Mouse (Mus musculus): ENCODE data around the gene 1520401A03Rik. TPM values are rescaled to one million over a fixed set of nuclear protein-coding genes. Genes with fewer than 3 reads are reported as not detected.

Gene 1520401A03Rik
- polyA plus RNA-seq, 1 experiment from 2014 or later, result 0.21 TPM

DNA sequence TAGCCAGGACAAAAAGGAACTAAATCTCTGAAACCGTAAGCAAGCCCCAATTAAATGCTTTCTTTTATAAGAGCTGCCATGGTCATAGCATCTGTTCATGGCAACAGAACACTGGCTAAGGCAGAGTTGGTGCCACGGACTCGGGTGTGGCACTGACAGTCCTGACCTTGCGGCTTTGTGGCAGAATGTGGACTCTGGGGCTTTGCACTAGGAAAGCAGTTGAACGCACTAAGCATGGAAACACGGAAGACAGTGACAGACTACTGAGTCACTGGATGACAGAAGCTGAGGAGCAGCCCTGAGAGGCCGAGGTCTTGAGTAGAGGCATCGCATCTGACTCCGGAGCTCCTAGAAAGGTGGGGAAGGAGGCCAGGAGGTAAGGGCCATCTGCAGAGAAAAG is 35.0 kb upstream of the 1520401A03Rik start:
- WGBS, result 93% methylated on average over 9 of the region's 9 CpGs
- H3K36me3 ChIP-seq (ENCODE audit: control insufficient read depth, insufficient read depth, low read length), result peaks cover 72% of the 10 kb centered on the region
- H3K4me1 ChIP-seq (ENCODE audit: control insufficient read depth, insufficient read depth, low read length), result no peaks in the 10 kb centered on the region
- H3K27me3 ChIP-seq (ENCODE audit: control insufficient read depth, insufficient read depth, low read length), result no peaks in the 10 kb centered on the region
- H3K27ac ChIP-seq (ENCODE audit: low read depth, low read length), result no peak overlapping the region
- no peak overlapping the region for H3K4me3 ChIP-seq (ENCODE audit: low read depth, low read length)
- no peak overlapping the region for H3K4me2 ChIP-seq (ENCODE audit: low read depth, low read length)
- ATAC-seq (ENCODE audit: low read depth), result no peak
- H3K9ac ChIP-seq (replicated peaks; ENCODE audit: low read depth, low read length), result no peak overlapping the region
- no peaks in the 10 kb centered on the region for H3K9me3 ChIP-seq (ENCODE audit: control insufficient read depth, low read length)

DNA sequence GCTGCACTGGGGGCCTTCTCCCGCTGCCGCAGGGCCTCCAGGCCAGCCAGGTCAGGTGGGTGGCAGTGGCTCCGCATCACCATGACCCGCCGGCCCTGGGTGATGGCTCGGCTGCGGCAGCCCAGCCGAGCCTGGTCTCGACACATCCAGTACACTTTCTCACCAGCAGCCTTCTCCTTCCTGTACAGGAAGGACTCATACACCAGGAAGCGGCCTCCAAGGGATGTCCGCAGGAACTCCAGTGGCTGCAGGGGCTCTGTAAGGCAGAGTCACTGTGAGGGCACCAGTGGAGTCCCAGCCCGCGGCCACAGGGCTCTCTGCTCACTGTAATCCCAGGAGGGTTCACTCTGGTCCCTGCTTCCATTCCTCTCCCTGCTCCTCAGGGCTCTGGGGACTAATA is 33.1 kb upstream of the 1520401A03Rik start:
- WGBS, result 95% methylated on average over 13 of the region's 13 CpGs
- Histone ChIP-seq H3K27me3 (ENCODE audit: control insufficient read depth, insufficient read depth, low read length) (no peaks in the 10 kb centered on the region), H3K4me1 (ENCODE audit: control insufficient read depth, insufficient read depth, low read length) (no peaks in the 10 kb centered on the region), H3K9me3 (ENCODE audit: control insufficient read depth, low read length) (no peaks in the 10 kb centered on the region), H3K4me3 (ENCODE audit: low read depth, low read length) (no peak overlapping the region), H3K36me3 (ENCODE audit: control insufficient read depth, insufficient read depth, low read length) (peaks cover 68% of the 10 kb centered on the region), H3K4me2 (ENCODE audit: low read depth, low read length) (no peak overlapping the region), H3K27ac (ENCODE audit: low read depth, low read length) (no peak overlapping the region), H3K9ac (replicated peaks; ENCODE audit: low read depth, low read length) (no peak overlapping the region)
- ATAC-seq (ENCODE audit: low read depth), result no peak

DNA sequence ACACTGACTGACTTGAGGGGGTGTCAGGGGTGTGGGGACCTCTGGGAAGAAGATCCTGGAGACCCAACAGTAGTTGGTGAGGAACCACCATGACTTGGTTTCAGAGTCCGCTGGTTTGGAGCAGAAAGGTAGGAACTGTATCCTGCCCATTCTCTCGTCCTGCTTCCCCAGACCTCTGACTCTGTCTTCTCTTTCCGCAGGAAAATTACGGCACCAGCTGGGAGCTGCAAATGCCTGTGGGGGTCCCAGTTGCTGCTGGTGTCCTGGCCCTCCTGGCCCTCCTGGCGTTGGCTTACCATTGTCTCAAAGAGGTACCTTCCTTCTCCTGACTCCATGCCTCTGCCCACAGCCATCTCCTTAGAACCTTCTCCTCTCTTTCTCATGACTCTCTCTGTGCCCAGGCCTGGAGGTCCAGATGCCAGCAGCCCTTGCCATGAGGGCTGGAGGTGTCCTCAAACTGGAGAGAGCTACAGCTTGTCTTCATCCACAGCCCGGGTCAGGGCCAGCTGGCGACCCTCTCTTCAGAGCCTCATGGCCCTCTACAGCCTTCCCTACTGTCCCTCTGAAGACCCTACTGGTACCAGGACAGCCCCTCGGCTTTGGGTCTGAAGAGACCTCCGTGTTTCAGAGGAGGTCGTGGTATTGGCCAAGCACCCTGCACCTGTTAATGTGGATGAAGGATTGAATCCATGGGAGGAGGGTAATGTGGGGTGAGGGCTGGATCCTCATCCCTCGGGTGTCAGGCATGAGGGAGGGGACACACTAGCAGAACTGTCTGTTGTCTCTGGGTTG is 27.0 kb upstream of the 1520401A03Rik start:
- Histone ChIP-seq H3K27ac (ENCODE audit: low read depth, low read length) (no peak overlapping the region), H3K36me3 (ENCODE audit: control insufficient read depth, insufficient read depth, low read length) (peaks cover 23% of the 10 kb centered on the region), H3K9ac (replicated peaks; ENCODE audit: low read depth, low read length) (no peak overlapping the region), H3K4me2 (ENCODE audit: low read depth, low read length) (no peak overlapping the region), H3K9me3 (ENCODE audit: control insufficient read depth, low read length) (no peaks in the 10 kb centered on the region), H3K27me3 (ENCODE audit: control insufficient read depth, insufficient read depth, low read length) (peaks cover 6% of the 10 kb centered on the region), H3K4me3 (ENCODE audit: low read depth, low read length) (no peak overlapping the region), H3K4me1 (ENCODE audit: control insufficient read depth, insufficient read depth, low read length) (peaks cover 13% of the 10 kb centered on the region; the same call in 1 of the 2 replicates)
- 80% methylated on average over 11 of the region's 11 CpGs for WGBS
- ATAC-seq (ENCODE audit: low read depth), result no peak

DNA sequence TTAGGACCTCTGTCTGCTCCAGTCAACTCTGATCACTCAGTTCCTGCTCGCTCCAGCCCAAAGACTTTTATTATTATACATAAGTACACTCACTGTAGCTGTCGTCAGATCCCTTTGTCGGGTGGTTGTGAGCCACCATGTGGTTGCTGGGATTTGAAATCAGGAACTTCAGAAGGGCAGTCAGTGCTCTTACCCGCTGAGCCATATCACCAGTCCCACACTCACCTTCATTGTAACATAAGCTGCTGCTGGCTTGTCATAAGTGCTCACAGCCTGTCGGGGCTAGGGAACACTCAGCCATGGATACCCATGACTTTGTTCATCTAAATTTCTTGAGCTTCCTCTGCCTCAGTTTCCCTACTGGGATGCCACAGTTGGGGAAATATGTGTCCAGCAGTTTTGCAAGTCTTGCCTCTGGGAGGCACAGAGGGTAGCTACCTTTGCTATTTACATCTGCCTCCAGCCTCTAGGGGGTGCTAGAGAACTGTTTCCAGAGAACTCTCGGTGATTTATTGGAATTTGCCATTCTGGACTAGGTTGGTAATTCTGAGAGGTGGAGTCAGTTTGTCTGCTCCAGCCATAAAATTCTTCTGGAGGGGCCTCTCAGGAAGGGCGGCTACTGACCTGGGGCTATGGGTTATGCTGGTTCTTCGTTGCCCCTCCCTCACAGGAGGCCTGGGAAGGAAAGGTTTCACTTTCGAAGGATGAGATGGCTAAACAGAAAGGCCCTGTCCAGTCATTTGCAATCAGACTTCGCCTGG is 26.2 kb upstream of the 1520401A03Rik start:
- no peak for ATAC-seq (ENCODE audit: low read depth)
- 35% methylated on average over 10 of the region's 10 CpGs for WGBS
- Histone ChIP-seq H3K4me3 (ENCODE audit: low read depth, low read length) (no peak overlapping the region), H3K4me1 (ENCODE audit: control insufficient read depth, insufficient read depth, low read length) (peaks cover 13% of the 10 kb centered on the region; the same call in 1 of the 2 replicates), H3K9ac (replicated peaks; ENCODE audit: low read depth, low read length) (no peak overlapping the region), H3K9me3 (ENCODE audit: control insufficient read depth, low read length) (no peaks in the 10 kb centered on the region), H3K27me3 (ENCODE audit: control insufficient read depth, insufficient read depth, low read length) (peaks cover 10% of the 10 kb centered on the region), H3K4me2 (ENCODE audit: low read depth, low read length) (no peak overlapping the region), H3K36me3 (ENCODE audit: control insufficient read depth, insufficient read depth, low read length) (peaks cover 18% of the 10 kb centered on the region), H3K27ac (ENCODE audit: low read depth, low read length) (no peak overlapping the region)

DNA sequence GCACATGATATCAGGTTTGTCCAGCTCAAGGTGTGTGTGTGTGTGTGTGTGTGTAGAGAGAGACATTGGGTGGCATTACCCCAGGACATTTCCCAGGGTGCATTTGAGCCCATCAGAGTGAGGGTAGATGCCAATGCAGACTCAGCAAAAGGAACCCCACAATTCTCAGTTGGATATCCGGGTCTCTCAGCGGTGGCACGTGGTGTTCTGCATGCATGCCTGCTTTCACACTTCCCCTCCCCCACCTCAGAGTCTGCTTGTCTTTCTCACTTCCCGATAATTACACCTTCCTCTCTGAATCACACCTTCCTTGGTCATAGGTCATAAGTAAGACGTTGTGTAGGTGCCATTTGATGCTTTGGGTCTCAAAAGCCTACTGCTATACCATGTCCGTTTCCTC is 25.4 kb upstream of the 1520401A03Rik start:
- peaks cover 18% of the 10 kb centered on the region for H3K27me3 ChIP-seq (ENCODE audit: control insufficient read depth, insufficient read depth, low read length)
- H3K4me3 ChIP-seq (ENCODE audit: low read depth, low read length), result no peak overlapping the region
- no peak overlapping the region for H3K4me2 ChIP-seq (ENCODE audit: low read depth, low read length)
- no peak overlapping the region for H3K27ac ChIP-seq (ENCODE audit: low read depth, low read length)
- no peak for ATAC-seq (ENCODE audit: low read depth)
- WGBS, result 36% methylated on average over 6 of the region's 6 CpGs
- H3K36me3 ChIP-seq (ENCODE audit: control insufficient read depth, insufficient read depth, low read length), result peaks cover 10% of the 10 kb centered on the region
- peaks cover 13% of the 10 kb centered on the region; the same call in 1 of the 2 replicates for H3K4me1 ChIP-seq (ENCODE audit: control insufficient read depth, insufficient read depth, low read length)
- no peak overlapping the region for H3K9ac ChIP-seq (replicated peaks; ENCODE audit: low read depth, low read length)
- H3K9me3 ChIP-seq (ENCODE audit: control insufficient read depth, low read length), result no peaks in the 10 kb centered on the region

DNA sequence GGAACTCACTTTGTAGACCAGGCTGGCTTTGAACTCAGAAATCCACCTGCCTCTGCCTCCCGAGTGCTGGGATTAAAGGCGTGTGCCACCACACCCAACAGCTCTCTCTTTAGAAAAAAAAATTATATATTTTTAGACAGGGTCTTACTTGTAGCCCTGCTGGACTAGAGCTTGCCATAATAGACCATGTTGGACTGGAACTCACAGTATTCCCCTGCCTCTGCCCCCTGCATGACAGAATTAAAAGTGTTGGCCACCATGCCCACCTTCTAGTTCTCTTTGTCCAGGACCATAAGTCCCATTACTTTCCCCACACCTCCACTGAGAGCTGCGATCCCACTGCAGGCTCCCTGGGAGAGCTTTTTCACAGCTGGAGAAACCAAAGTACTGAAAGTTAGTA is 24.9 kb upstream of the 1520401A03Rik start:
- WGBS, result 83% methylated on average over 3 of the region's 3 CpGs
- H3K9ac ChIP-seq (replicated peaks; ENCODE audit: low read depth, low read length), result no peak overlapping the region
- peaks cover 13% of the 10 kb centered on the region; the same call in 1 of the 2 replicates for H3K4me1 ChIP-seq (ENCODE audit: control insufficient read depth, insufficient read depth, low read length)
- no peak overlapping the region for H3K4me2 ChIP-seq (ENCODE audit: low read depth, low read length)
- H3K4me3 ChIP-seq (ENCODE audit: low read depth, low read length), result no peak overlapping the region
- H3K9me3 ChIP-seq (ENCODE audit: control insufficient read depth, low read length), result no peaks in the 10 kb centered on the region
- no peak overlapping the region for H3K27ac ChIP-seq (ENCODE audit: low read depth, low read length)
- ATAC-seq (ENCODE audit: low read depth), result no peak
- peaks cover 23% of the 10 kb centered on the region for H3K27me3 ChIP-seq (ENCODE audit: control insufficient read depth, insufficient read depth, low read length)
- H3K36me3 ChIP-seq (ENCODE audit: control insufficient read depth, insufficient read depth, low read length), result peaks cover 4% of the 10 kb centered on the region; the same call in 1 of the 2 replicates

DNA sequence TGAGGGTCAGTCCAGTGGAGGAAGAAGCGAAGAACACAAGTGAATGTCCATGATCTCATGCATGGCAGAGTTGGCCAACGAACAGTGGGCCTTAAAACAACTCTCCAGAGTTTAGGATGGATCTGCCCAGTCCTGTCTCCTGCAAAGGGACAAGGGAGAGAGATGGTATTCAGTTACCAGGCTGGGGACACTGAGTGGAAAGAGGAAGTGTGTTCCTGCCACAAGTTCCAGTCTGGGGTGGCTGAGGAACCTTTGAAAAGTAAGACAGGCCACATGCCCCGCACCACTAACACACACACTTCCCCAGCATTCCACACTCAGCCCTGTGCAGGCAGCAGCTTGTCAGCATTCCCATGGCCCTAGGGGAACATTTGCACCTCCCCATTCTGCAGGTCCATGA is 24.2 kb upstream of the 1520401A03Rik start:
- peaks cover 30% of the 10 kb centered on the region for H3K27me3 ChIP-seq (ENCODE audit: control insufficient read depth, insufficient read depth, low read length)
- no peak overlapping the region for H3K9ac ChIP-seq (replicated peaks; ENCODE audit: low read depth, low read length)
- H3K4me3 ChIP-seq (ENCODE audit: low read depth, low read length), result no peak overlapping the region
- WGBS, result 79% methylated on average over 3 of the region's 3 CpGs
- H3K9me3 ChIP-seq (ENCODE audit: control insufficient read depth, low read length), result no peaks in the 10 kb centered on the region
- H3K36me3 ChIP-seq (ENCODE audit: control insufficient read depth, insufficient read depth, low read length), result no peaks in the 10 kb centered on the region; the same call in 1 of the 2 replicates
- H3K4me2 ChIP-seq (ENCODE audit: low read depth, low read length), result no peak overlapping the region
- no peak overlapping the region for H3K27ac ChIP-seq (ENCODE audit: low read depth, low read length)
- peaks cover 13% of the 10 kb centered on the region; the same call in 1 of the 2 replicates for H3K4me1 ChIP-seq (ENCODE audit: control insufficient read depth, insufficient read depth, low read length)
- ATAC-seq (ENCODE audit: low read depth), result no peak

DNA sequence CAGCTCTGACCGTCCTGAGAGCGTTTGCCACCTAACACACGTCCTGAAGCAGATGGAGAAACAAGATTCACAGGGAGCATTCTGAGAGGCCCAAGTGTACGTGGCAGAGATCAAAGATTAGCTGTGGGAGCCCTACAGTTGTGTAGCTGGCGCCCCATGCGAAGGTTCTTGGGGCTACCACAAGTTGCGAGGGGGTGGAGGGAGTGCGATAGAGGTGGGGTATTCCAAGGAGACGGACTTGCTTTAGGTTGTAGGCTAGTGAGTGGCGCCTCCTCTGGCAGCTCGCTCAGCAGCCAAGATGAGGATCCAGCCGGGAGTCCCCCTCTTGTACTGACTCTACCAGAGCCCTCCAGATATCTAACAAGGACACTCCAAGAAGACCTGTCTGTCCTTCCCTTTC is 23.7 kb upstream of the 1520401A03Rik start:
- H3K9me3 ChIP-seq (ENCODE audit: control insufficient read depth, low read length), result no peaks in the 10 kb centered on the region
- H3K27me3 ChIP-seq (ENCODE audit: control insufficient read depth, insufficient read depth, low read length), result peaks cover 33% of the 10 kb centered on the region
- H3K4me1 ChIP-seq (ENCODE audit: control insufficient read depth, insufficient read depth, low read length), result peaks cover 13% of the 10 kb centered on the region; the same call in 1 of the 2 replicates
- no peak overlapping the region for H3K27ac ChIP-seq (ENCODE audit: low read depth, low read length)
- peak overlapping the region; percentile 74 for H3K4me2 ChIP-seq (ENCODE audit: low read depth, low read length)
- no peaks in the 10 kb centered on the region; the same call in 1 of the 2 replicates for H3K36me3 ChIP-seq (ENCODE audit: control insufficient read depth, insufficient read depth, low read length)
- under 1% methylated on average over 12 of the region's 12 CpGs for WGBS
- no peak overlapping the region for H3K9ac ChIP-seq (replicated peaks; ENCODE audit: low read depth, low read length)
- no peak for ATAC-seq (ENCODE audit: low read depth)
- H3K4me3 ChIP-seq (ENCODE audit: low read depth, low read length), result peak overlapping the region; percentile 31; the same call in 1 of the 2 replicates
